Mouse (Mus musculus) testis, adult 2 months (tissue): ENCODE measurements around the gene Doc2b. TPM values are rescaled to one million over a fixed set of nuclear protein-coding genes. Genes with fewer than 3 reads are reported as not detected.

Experiments
- H3K27ac ChIP-seq: fragments of 200-500 bp; 2 replicates; pipeline ENCODE4 v1.5.1; 2012; ENCODE audit warnings: low read depth, low read length; ENCODE audit not compliant: control insufficient read depth, insufficient read depth
- H3K27me3 ChIP-seq: fragments of 200-500 bp; 2 replicates; pipeline ENCODE4 v1.6.1; 2012; ENCODE audit warnings: mild to moderate bottlenecking, low read length, moderate library complexity; ENCODE audit not compliant: control insufficient read depth, insufficient read depth
- H3K36me3 ChIP-seq: fragments of 200-500 bp; 2 replicates; pipeline ENCODE4 v1.6.1; 2012; ENCODE audit warnings: mild to moderate bottlenecking, low read length; ENCODE audit not compliant: control insufficient read depth, insufficient read depth
- H3K4me1 ChIP-seq: fragments of 200-500 bp; 2 replicates; pipeline ENCODE4 v1.6.1; 2012; ENCODE audit warnings: low read length; ENCODE audit not compliant: control insufficient read depth, insufficient read depth
- H3K4me3 ChIP-seq: fragments of 200-500 bp; 2 replicates; pipeline ENCODE4 v1.5.1; 2012; ENCODE audit warnings: low read depth, mild to moderate bottlenecking, low read length, moderate library complexity, mixed read lengths; ENCODE audit not compliant: control insufficient read depth
- CTCF ChIP-seq: fragments of 200-500 bp; IDR thresholded peaks from 2 replicates; pipeline ENCODE4 v1.5.1; 2012; ENCODE audit warnings: low read depth, mild to moderate bottlenecking, inconsistent platforms, low read length, moderate library complexity; ENCODE audit not compliant: control insufficient read depth, insufficient read depth, insufficient replicate concordance
- POLR2A ChIP-seq: fragments of 200-500 bp; IDR thresholded peaks from 2 replicates; pipeline ENCODE4 v1.6.1; 2012; ENCODE audit warnings: low read depth, mild to moderate bottlenecking, inconsistent platforms, low read length, moderate library complexity; ENCODE audit not compliant: control insufficient read depth
- polyA plus RNA-seq: library from polyadenylated mRNA; depleted of rRNA; stranded (reverse); fragments of >200 nt; gene quantifications from 2 replicates; pipeline ENCODE4 v1.2.3, GENCODE M21; 2012

Gene Doc2b
- polyA plus RNA-seq, 1 experiment: 0.78 TPM

- Histone ChIP-seq H3K36me3 (no peaks in the 10 kb centered on the region), H3K27ac (no peak overlapping the region)
- TF ChIP-seq CTCF: no peak
Measured at GRCm38 (mm10) chr11:75833081-75833480, 37.2 kb upstream of the Doc2b start.

GRCm38 (mm10) chr11:75830386-75830785 lies 34.5 kb upstream of the Doc2b start:
- no peaks in the 10 kb centered on the region for H3K36me3 ChIP-seq
- no peak for TF ChIP-seq POLR2A
- no peak for TF ChIP-seq CTCF
- no peak overlapping the region for H3K27ac ChIP-seq
- no peak overlapping the region for H3K4me3 ChIP-seq
- H3K27me3 ChIP-seq: no peaks in the 10 kb centered on the region
- no peaks in the 10 kb centered on the region for H3K4me1 ChIP-seq

More at GRCm38 (mm10) chr11:75833081-75833480, 37.2 kb upstream of the Doc2b start:
- H3K4me3 ChIP-seq: no peak overlapping the region
- H3K4me1 ChIP-seq: no peaks in the 10 kb centered on the region
- no peaks in the 10 kb centered on the region for H3K27me3 ChIP-seq

GRCm38 (mm10) chr11:75827414-75827813 lies 31.6 kb upstream of the Doc2b start:
- TF ChIP-seq CTCF (no peak), POLR2A (no peak)
- Histone ChIP-seq H3K4me1 (no peaks in the 10 kb centered on the region), H3K36me3 (no peaks in the 10 kb centered on the region), H3K4me3 (no peak overlapping the region), H3K27ac (no peak overlapping the region), H3K27me3 (no peaks in the 10 kb centered on the region)

- Histone ChIP-seq H3K36me3 (no peaks in the 10 kb centered on the region), H3K27ac (peak overlapping the region; percentile 55), H3K27me3 (no peaks in the 10 kb centered on the region), H3K4me3 (no peak overlapping the region), H3K4me1 (peaks cover 6% of the 10 kb centered on the region)
- no peak for TF ChIP-seq CTCF
Measured at GRCm38 (mm10) chr11:75823506-75823905, 27.7 kb upstream of the Doc2b start.

GRCm38 (mm10) chr11:75813085-75813484 lies 17.2 kb upstream of the Doc2b start:
- TF ChIP-seq CTCF: no peak
- no peak for TF ChIP-seq POLR2A
- peaks cover 3% of the 10 kb centered on the region for H3K4me1 ChIP-seq
- H3K4me3 ChIP-seq: no peak overlapping the region
- H3K27me3 ChIP-seq: no peaks in the 10 kb centered on the region
- H3K36me3 ChIP-seq: no peaks in the 10 kb centered on the region
- peak overlapping the region; percentile 59 for H3K27ac ChIP-seq

GRCm38 (mm10) chr11:75811900-75812299 lies 16.1 kb upstream of the Doc2b start:
- no peaks in the 10 kb centered on the region for H3K27me3 ChIP-seq
- H3K27ac ChIP-seq: peak overlapping the region; percentile 90
- peak; percentile 59; the same call in 1 of the 2 replicates for TF ChIP-seq POLR2A
- no peak for TF ChIP-seq CTCF
- H3K36me3 ChIP-seq: no peaks in the 10 kb centered on the region
- H3K4me1 ChIP-seq: peaks cover 3% of the 10 kb centered on the region
- no peak overlapping the region for H3K4me3 ChIP-seq

GRCm38 (mm10) chr11:75810526-75810925 lies 14.7 kb upstream of the Doc2b start:
- TF ChIP-seq CTCF (no peak), POLR2A (no peak)
- H3K4me1 ChIP-seq: peaks cover 3% of the 10 kb centered on the region
- H3K4me3 ChIP-seq: no peak overlapping the region
- H3K27ac ChIP-seq: no peak overlapping the region
- no peaks in the 10 kb centered on the region for H3K27me3 ChIP-seq
- no peaks in the 10 kb centered on the region for H3K36me3 ChIP-seq

- no peaks in the 10 kb centered on the region for H3K27me3 ChIP-seq
- TF ChIP-seq CTCF: no peak
- TF ChIP-seq POLR2A: no peak
- H3K4me1 ChIP-seq: no peaks in the 10 kb centered on the region; the same call in 1 of the 2 replicates
- no peak overlapping the region for H3K27ac ChIP-seq
- H3K4me3 ChIP-seq: no peak overlapping the region
- H3K36me3 ChIP-seq: no peaks in the 10 kb centered on the region
Measured at GRCm38 (mm10) chr11:75807486-75807885, 11.6 kb upstream of the Doc2b start.
